Mouse (Mus musculus) kidney, postnatal 0 days (tissue): ENCODE measurements around the gene Sdr16c6. TPM values are rescaled to one million over a fixed set of nuclear protein-coding genes. Genes with fewer than 3 reads are reported as not detected.

Experiments
- ATAC-seq: fragments of 200-750 bp; cut with Nextera tagmentation; replicated peaks from 2 replicates; pipeline ENCODE4 v1.8.0; 2017; ENCODE audit warnings: low read depth, moderate number of reproducible peaks, moderate TSS enrichment, moderate library complexity; ENCODE audit not compliant: low FRiP score
- DNase-seq: peaks from one replicate; pipeline ENCODE4 v3.0.0-alpha.2; 2016; ENCODE audit warnings: low spot score
- H3K27ac ChIP-seq: fragments of 300-500 bp; sonication (generic); 2 replicates; pipeline ENCODE4 v1.5.1; 2014; ENCODE audit warnings: mild to moderate bottlenecking
- H3K27me3 ChIP-seq: fragments of 300-500 bp; sonication (generic); 2 replicates; pipeline ENCODE4 v1.6.1; 2014; ENCODE audit warnings: low read length, mixed read lengths; ENCODE audit not compliant: insufficient read depth
- H3K36me3 ChIP-seq: fragments of 300-500 bp; sonication (generic); 2 replicates; pipeline ENCODE4 v1.6.1; 2014; ENCODE audit warnings: low read length, mixed read lengths; ENCODE audit not compliant: insufficient read depth
- H3K4me1 ChIP-seq: fragments of 300-500 bp; sonication (generic); replicated peaks from 2 replicates; pipeline ENCODE4 v1.6.1; 2014; ENCODE audit warnings: antibody characterized with exemption, low read length, mixed read lengths; ENCODE audit not compliant: insufficient read depth
- H3K4me2 ChIP-seq: fragments of 300-500 bp; sonication (generic); 2 replicates; pipeline ENCODE4 v1.6.1; 2014; ENCODE audit warnings: mild to moderate bottlenecking, low read length, moderate library complexity, mixed read lengths
- H3K4me3 ChIP-seq: fragments of 300-500 bp; sonication (generic); replicated peaks from 2 replicates; pipeline ENCODE4 v1.5.1; 2014; ENCODE audit warnings: low read depth, low read length
- H3K9ac ChIP-seq: fragments of 300-500 bp; sonication (generic); 2 replicates; pipeline ENCODE4 v1.6.1; 2014; ENCODE audit warnings: low read depth, low read length
- H3K9me3 ChIP-seq: fragments of 300-500 bp; sonication (generic); replicated peaks from 2 replicates; pipeline ENCODE4 v1.6.1; 2016; ENCODE audit warnings: low read length, inconsistent platforms, mixed read lengths
- CTCF ChIP-seq: IDR thresholded peaks from 2 replicates; pipeline ENCODE4 v1.5.1; 2016; ENCODE audit warnings: antibody characterized with exemption, low read depth, mild to moderate bottlenecking, moderate library complexity
- WGBS: fragments of 180-500 bp; shearing (Covaris S2); extraction: QIAGEN DNeasy Blood & Tissue Kit; methylation state at CpG from one replicate; pipeline ENCODE4 v1.1.7; 2014; 5-methylcytosine and 5-hydroxymethylcytosine counted together
- polyA plus RNA-seq: library from polyadenylated mRNA; unstranded; fragments of >200 nt; fragmentation: Nextera tagmentation; extraction: Ambion mirVana; gene quantifications from 2 replicates; pipeline ENCODE4 v1.2.1, GENCODE M21; 2015

Gene Sdr16c6
- not detected in 2 replicates for polyA plus RNA-seq

GRCm38 (mm10) chr4:4077372-4077771 lies at the start of gene Sdr16c6:
Gene Sdr16c6 (minus strand): TSS chr4:4077522.
- WGBS, result 80% methylated on average over 3 of the region's 3 CpGs
- no peak for ATAC-seq
- Histone ChIP-seq H3K9me3 (no peaks in the 10 kb centered on the region), H3K27me3 (no peaks in the 10 kb centered on the region), H3K4me2 (no peak within 1 kb of the TSS), H3K9ac (no peak within 1 kb of the TSS), H3K27ac (no peak within 1 kb of the TSS), H3K4me3 (no peak within 1 kb of the TSS), H3K4me1 (no peaks in the 10 kb centered on the region), H3K36me3 (no peaks in the 10 kb centered on the region)
- TF ChIP-seq CTCF, result no peak
- no peak for DNase-seq

DNA sequence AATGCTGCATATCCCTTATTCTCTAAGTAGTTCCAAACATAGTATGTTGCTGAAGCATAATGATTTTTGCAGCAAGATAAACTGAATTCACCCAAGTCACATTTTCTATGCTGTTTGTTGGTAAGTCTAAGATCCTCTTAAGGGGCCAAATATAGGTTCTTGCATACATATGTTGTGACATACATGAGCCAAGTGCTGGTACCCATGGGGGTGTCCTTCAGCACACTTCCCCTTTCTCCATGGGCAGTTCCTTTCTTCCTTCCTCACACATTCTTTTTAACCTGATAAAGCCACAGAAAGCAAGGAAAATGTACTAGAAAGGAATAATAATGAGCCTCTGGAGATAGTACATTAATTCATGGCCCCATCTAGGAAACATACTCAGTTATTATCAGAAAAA lies 2.9 kb upstream of the Sdr16c6 start:
- DNase-seq, result no peak
- no peak for ATAC-seq
- H3K27me3 ChIP-seq, result no peaks in the 10 kb centered on the region
- no peaks in the 10 kb centered on the region for H3K4me1 ChIP-seq
- no peak overlapping the region for H3K9ac ChIP-seq
- H3K36me3 ChIP-seq, result no peaks in the 10 kb centered on the region
- H3K9me3 ChIP-seq, result no peaks in the 10 kb centered on the region
- TF ChIP-seq CTCF, result no peak
- H3K4me2 ChIP-seq, result no peak overlapping the region
- no peak overlapping the region for H3K27ac ChIP-seq
- H3K4me3 ChIP-seq, result no peak overlapping the region

DNA sequence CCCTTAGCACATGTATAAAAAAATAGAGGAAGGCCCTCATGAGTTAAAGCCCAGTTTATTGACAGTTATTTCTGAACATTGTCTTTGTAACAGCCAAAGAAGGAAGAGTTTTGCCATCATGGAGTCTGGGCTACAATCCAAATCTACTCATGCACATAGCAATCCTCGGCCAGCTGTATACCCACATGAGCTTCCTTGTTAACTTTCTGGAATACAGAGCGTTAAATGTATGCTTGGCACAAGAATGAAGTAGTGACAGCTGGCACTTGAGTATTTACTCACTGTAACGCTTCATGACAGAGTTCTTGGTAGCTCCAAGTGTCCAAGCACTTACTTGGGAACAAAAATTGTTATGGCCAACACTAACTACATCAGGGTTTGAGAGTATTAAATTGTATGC lies 1.8 kb upstream of the Sdr16c6 start:
- Histone ChIP-seq H3K36me3 (no peaks in the 10 kb centered on the region), H3K9ac (no peak overlapping the region), H3K27ac (no peak overlapping the region), H3K4me1 (no peaks in the 10 kb centered on the region), H3K4me2 (no peak overlapping the region), H3K4me3 (no peak overlapping the region), H3K27me3 (no peaks in the 10 kb centered on the region), H3K9me3 (no peaks in the 10 kb centered on the region)
- DNase-seq, result no peak
- 81% methylated on average over 3 of the region's 3 CpGs for WGBS
- TF ChIP-seq CTCF, result no peak
- no peak for ATAC-seq

DNA sequence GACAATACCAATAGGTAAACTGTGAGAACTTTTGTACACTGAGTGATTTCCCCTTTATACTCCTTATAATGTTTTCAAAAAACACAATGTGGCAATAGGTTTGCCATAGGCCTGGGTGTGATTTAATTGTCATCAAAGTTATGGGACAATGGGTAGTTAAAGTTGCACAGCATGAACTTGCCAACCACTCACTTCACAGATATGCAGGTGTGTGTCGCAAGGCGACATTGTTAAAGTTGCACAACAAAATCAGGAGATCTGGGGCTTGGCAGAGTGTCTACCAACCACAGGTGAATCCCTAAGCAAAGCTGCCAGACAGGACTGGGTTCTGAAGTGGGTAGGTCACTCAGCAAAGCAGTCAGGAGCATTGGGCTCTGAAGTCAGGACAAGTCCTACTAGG lies 1.3 kb downstream of the Sdr16c6 start:
- H3K9me3 ChIP-seq, result no peaks in the 10 kb centered on the region
- 87% methylated on average over 2 of the region's 2 CpGs for WGBS
- H3K36me3 ChIP-seq, result no peaks in the 10 kb centered on the region
- DNase-seq, result no peak
- H3K27ac ChIP-seq, result no peak overlapping the region
- no peak overlapping the region for H3K4me2 ChIP-seq
- no peaks in the 10 kb centered on the region for H3K27me3 ChIP-seq
- no peak overlapping the region for H3K4me3 ChIP-seq
- ATAC-seq, result no peak
- TF ChIP-seq CTCF, result no peak
- no peak overlapping the region for H3K9ac ChIP-seq
- no peaks in the 10 kb centered on the region for H3K4me1 ChIP-seq

Other genes with a start within 250 kb of the Sdr16c6 start
- gene Gm11808, start 103.9 kb downstream of the Sdr16c6 start, polyA plus RNA-seq, result 996 and 1,132 TPM in 2 replicates